Mouse (Mus musculus) brain, embryonic 14.5 days (tissue): ENCODE measurements around the gene Islr2.

Experiments used
- CTCF ChIP-seq: fragments of 200-500 bp; IDR thresholded peaks from 2 replicates; pipeline ENCODE4 v1.5.1; 2012; ENCODE audit warnings: inconsistent platforms, mild to moderate bottlenecking, moderate library complexity, borderline replicate concordance; ENCODE audit not compliant: insufficient read depth, insufficient read length; ENCODE audit errors: extremely low read depth
- POLR2A ChIP-seq: fragments of 200-500 bp; IDR thresholded peaks from 2 replicates; pipeline ENCODE4 v1.6.1; 2012; ENCODE audit warnings: mild to moderate bottlenecking, inconsistent platforms, borderline replicate concordance; ENCODE audit not compliant: poor library complexity, insufficient read depth, insufficient read length, severe bottlenecking; ENCODE audit errors: extremely low read depth

GRCm38 (mm10) chr9:58160315-58160714 lies 43.8 kb downstream of the Islr2 start:
- TF ChIP-seq POLR2A: no peak
- no peak for TF ChIP-seq CTCF
